Mouse (Mus musculus): ENCODE measurements around the gene a.

a gene

DNA sequence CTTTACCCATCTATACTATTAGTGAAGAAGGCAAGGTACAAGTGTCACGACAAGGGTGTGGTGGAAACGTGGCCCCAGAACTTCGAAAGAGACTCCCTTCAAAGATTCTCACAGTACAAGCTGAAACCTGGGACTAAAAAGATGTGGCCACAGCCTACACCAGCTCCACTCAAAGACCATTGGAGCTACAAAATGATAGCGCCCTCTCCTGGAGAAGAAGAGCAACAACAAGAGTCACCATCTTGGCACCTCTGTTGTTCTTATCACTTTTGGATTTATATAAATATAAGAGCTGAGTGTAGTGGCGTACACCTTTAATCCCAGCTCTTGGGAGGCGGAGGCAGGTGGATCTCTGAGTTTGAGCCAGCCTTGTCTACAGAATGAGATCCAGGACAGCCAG is 35.4 kb upstream of the a start:
- peaks cover 2% of the 10 kb centered on the region; the same call in 1 of the 2 replicates for H3K9me3 ChIP-seq (ENCODE audit: low read length)
- peaks cover 2% of the 10 kb centered on the region; the same call in 1 of the 2 replicates for H3K27me3 ChIP-seq (ENCODE audit: insufficient read depth, low read length)
- H3K36me3 ChIP-seq (ENCODE audit: insufficient read depth, low read length): no peaks in the 10 kb centered on the region
- H3K4me3 ChIP-seq (replicated peaks; ENCODE audit: low read length): no peak overlapping the region
- H3K4me1 ChIP-seq (replicated peaks; ENCODE audit: low read depth, low read length): peaks cover 10% of the 10 kb centered on the region
- peak; percentile 19; the same call in 1 of the 2 replicates for TF ChIP-seq CTCF (conservative IDR thresholded peaks at IDR 0.05; ENCODE audit: low read length)
- no peak for TF ChIP-seq NANOG (IDR thresholded peaks at IDR 0.05; ENCODE audit: borderline replicate concordance, low read length)
- TF ChIP-seq POU5F1 (IDR thresholded peaks at IDR 0.05; ENCODE audit: borderline replicate concordance, low read length): no peak

- no peaks in the 10 kb centered on the region for H3K36me3 ChIP-seq (ENCODE audit: insufficient read depth, low read length)
Observed at GRCm38 (mm10) chr2:154757691-154758090, 33.5 kb upstream of the a start.

DNA sequence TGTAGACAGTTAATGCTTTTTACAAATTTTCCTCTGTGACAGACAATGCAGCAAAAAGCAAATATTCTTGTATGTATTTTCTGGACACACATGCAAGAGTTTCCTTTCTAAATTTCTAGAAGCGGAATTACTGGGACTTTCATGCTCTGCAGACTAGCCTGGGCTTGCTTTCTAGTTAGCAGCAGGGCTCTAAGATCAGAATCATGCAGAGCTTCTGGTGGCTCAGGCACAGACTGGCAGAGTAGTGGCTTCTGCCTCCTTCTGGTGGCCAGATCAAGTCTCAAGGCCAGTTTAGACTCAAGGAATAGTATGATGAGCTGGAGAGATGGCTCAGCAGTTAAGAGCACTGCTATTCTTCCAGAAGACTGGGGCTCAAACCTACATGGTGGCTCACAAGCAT is 32.7 kb upstream of the a start:
- Histone ChIP-seq H3K4me3 (replicated peaks; ENCODE audit: low read length) (no peak overlapping the region), H3K27me3 (ENCODE audit: insufficient read depth, low read length) (no peaks in the 10 kb centered on the region; the same call in 1 of the 2 replicates), H3K36me3 (ENCODE audit: insufficient read depth, low read length) (no peaks in the 10 kb centered on the region), H3K4me1 (replicated peaks; ENCODE audit: low read depth, low read length) (no peaks in the 10 kb centered on the region; the same call in 1 of the 2 replicates), H3K9me3 (ENCODE audit: low read length) (peaks cover 7% of the 10 kb centered on the region; the same call in 1 of the 2 replicates)
- TF ChIP-seq CTCF (conservative IDR thresholded peaks at IDR 0.05; ENCODE audit: low read length): no peak
- no peak for TF ChIP-seq POU5F1 (IDR thresholded peaks at IDR 0.05; ENCODE audit: borderline replicate concordance, low read length)
- no peak for TF ChIP-seq NANOG (IDR thresholded peaks at IDR 0.05; ENCODE audit: borderline replicate concordance, low read length)

More at GRCm38 (mm10) chr2:154757691-154758090, 33.5 kb upstream of the a start:
- Histone ChIP-seq H3K4me3 (replicated peaks; ENCODE audit: low read length) (no peak overlapping the region), H3K9me3 (ENCODE audit: low read length) (peaks cover 7% of the 10 kb centered on the region; the same call in 1 of the 2 replicates), H3K27me3 (ENCODE audit: insufficient read depth, low read length) (no peaks in the 10 kb centered on the region; the same call in 1 of the 2 replicates), H3K4me1 (replicated peaks; ENCODE audit: low read depth, low read length) (no peaks in the 10 kb centered on the region)
- no peak for TF ChIP-seq CTCF (conservative IDR thresholded peaks at IDR 0.05; ENCODE audit: low read length)
- TF ChIP-seq NANOG (IDR thresholded peaks at IDR 0.05; ENCODE audit: borderline replicate concordance, low read length): no peak
- TF ChIP-seq POU5F1 (IDR thresholded peaks at IDR 0.05; ENCODE audit: borderline replicate concordance, low read length): no peak

DNA sequence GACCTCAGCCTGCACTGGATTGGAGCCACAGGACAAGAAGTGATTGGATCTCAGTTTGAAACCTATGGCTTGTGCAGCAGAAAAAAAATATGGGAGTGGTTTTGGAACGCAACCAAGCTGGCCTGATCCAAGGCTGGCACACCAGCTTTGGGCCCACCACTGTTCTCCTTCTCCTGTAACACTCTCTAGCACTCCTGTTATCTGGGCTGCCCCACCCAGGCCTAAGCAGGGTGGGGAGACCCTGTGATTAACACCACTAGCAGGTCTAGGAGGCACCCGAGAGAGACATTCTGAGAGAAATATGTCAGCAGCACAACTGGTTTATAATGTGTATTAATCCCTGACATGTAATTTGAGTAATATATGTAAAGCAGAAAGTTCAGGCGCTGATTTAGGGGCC is 28.0 kb upstream of the a start:
- Histone ChIP-seq H3K4me3 (replicated peaks; ENCODE audit: low read length) (no peak overlapping the region), H3K36me3 (ENCODE audit: insufficient read depth, low read length) (no peaks in the 10 kb centered on the region), H3K27me3 (ENCODE audit: insufficient read depth, low read length) (no peaks in the 10 kb centered on the region; the same call in 1 of the 2 replicates), H3K9me3 (ENCODE audit: low read length) (peaks cover 7% of the 10 kb centered on the region; the same call in 1 of the 2 replicates), H3K4me1 (replicated peaks; ENCODE audit: low read depth, low read length) (no peaks in the 10 kb centered on the region; the same call in 1 of the 2 replicates)
- TF ChIP-seq POU5F1 (IDR thresholded peaks at IDR 0.05; ENCODE audit: borderline replicate concordance, low read length) (no peak), CTCF (conservative IDR thresholded peaks at IDR 0.05; ENCODE audit: low read length) (no peak), NANOG (IDR thresholded peaks at IDR 0.05; ENCODE audit: borderline replicate concordance, low read length) (no peak)

DNA sequence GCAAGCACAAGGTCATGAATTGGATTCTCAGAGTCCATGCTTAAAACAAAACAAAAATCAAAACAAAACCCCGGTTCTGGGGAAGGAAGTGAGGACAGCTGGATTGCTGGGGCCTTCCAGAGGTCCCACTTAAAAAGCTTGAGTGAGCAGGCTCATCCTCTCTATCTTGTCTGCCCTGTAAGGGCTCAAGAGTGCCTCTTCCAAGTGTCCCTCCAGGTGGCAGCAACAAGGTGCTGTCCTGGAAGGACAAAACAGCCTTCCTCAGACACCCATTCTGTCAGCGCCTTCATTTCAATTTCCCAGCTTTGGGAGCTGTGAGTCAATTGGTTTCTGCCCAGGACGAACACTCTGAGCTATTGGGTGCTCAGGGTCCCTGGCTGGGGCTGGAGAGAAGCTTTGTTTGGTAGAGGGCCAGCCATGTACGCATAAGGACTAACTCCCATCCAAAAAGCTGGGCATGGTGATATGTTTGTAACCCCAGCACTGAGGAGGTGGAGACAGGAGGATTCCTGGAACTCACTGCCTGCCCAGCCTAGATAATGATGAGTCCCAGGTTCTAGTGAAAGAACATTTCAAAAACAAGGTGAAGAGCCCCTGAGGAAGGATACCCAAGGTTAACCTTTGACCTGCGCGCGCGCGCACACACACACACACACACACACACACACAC is 26.2 kb upstream of the a start:
- Histone ChIP-seq H3K4me3 (replicated peaks; ENCODE audit: low read length) (no peak overlapping the region), H3K9me3 (ENCODE audit: low read length) (peaks cover 7% of the 10 kb centered on the region; the same call in 1 of the 2 replicates), H3K4me1 (replicated peaks; ENCODE audit: low read depth, low read length) (no peaks in the 10 kb centered on the region; the same call in 1 of the 2 replicates), H3K27me3 (ENCODE audit: insufficient read depth, low read length) (no peaks in the 10 kb centered on the region; the same call in 1 of the 2 replicates), H3K36me3 (ENCODE audit: insufficient read depth, low read length) (no peaks in the 10 kb centered on the region)
- TF ChIP-seq POU5F1 (IDR thresholded peaks at IDR 0.05; ENCODE audit: borderline replicate concordance, low read length): no peak
- no peak for TF ChIP-seq NANOG (IDR thresholded peaks at IDR 0.05; ENCODE audit: borderline replicate concordance, low read length)

GRCm38 (mm10) chr2:154765554-154766008 is 25.6 kb upstream of the a start:
- TF ChIP-seq POU5F1 (IDR thresholded peaks at IDR 0.05; ENCODE audit: borderline replicate concordance, low read length) (no peak), NANOG (IDR thresholded peaks at IDR 0.05; ENCODE audit: borderline replicate concordance, low read length) (no peak), CTCF (conservative IDR thresholded peaks at IDR 0.05; ENCODE audit: low read length) (no peak)
- Histone ChIP-seq H3K4me3 (replicated peaks; ENCODE audit: low read length) (no peak overlapping the region), H3K27me3 (ENCODE audit: insufficient read depth, low read length) (no peaks in the 10 kb centered on the region; the same call in 1 of the 2 replicates), H3K36me3 (ENCODE audit: insufficient read depth, low read length) (no peaks in the 10 kb centered on the region), H3K4me1 (replicated peaks; ENCODE audit: low read depth, low read length) (no peaks in the 10 kb centered on the region; the same call in 1 of the 2 replicates), H3K9me3 (ENCODE audit: low read length) (peaks cover 7% of the 10 kb centered on the region; the same call in 1 of the 2 replicates)

- Histone ChIP-seq H3K9me3 (ENCODE audit: low read length) (no peaks in the 10 kb centered on the region), H3K4me1 (replicated peaks; ENCODE audit: low read depth, low read length) (no peaks in the 10 kb centered on the region; the same call in 1 of the 2 replicates), H3K4me3 (replicated peaks; ENCODE audit: low read length) (no peak overlapping the region), H3K27me3 (ENCODE audit: insufficient read depth, low read length) (no peaks in the 10 kb centered on the region), H3K36me3 (ENCODE audit: insufficient read depth, low read length) (no peaks in the 10 kb centered on the region)
- TF ChIP-seq NANOG (IDR thresholded peaks at IDR 0.05; ENCODE audit: borderline replicate concordance, low read length) (no peak), CTCF (conservative IDR thresholded peaks at IDR 0.05; ENCODE audit: low read length) (no peak), POU5F1 (IDR thresholded peaks at IDR 0.05; ENCODE audit: borderline replicate concordance, low read length) (no peak)
Observed at GRCm38 (mm10) chr2:154767051-154767450, 24.2 kb upstream of the a start.

DNA sequence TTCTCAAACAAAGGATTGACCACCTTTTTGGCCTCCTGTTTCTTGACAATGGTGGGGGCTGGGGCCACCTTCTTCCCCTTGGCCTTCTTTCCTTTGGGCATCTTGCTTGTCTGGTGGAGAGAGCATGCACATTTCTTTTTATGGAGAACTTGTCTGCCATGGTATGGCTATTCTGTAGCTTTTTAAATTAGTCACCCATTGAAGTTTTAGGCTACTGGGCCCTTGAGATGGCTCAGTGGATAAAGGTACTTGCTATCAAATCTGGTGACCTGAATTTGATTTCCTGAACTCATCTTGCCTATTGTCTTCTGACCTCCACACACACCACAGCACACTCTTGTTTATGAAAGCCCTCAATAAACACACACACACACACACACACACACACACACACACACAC is 21.3 kb upstream of the a start, which contains the start of gene Gm14214:
Gene Gm14214 (minus strand): TSS at position 101 of the 400 bp plus-strand sequence.
- TF ChIP-seq POU5F1 (IDR thresholded peaks at IDR 0.05; ENCODE audit: borderline replicate concordance, low read length): no peak
- no peak for TF ChIP-seq NANOG (IDR thresholded peaks at IDR 0.05; ENCODE audit: borderline replicate concordance, low read length)
- no peak for TF ChIP-seq CTCF (conservative IDR thresholded peaks at IDR 0.05; ENCODE audit: low read length)
- Histone ChIP-seq H3K9me3 (ENCODE audit: low read length) (no peaks in the 10 kb centered on the region), H3K36me3 (ENCODE audit: insufficient read depth, low read length) (no peaks in the 10 kb centered on the region), H3K27me3 (ENCODE audit: insufficient read depth, low read length) (no peaks in the 10 kb centered on the region), H3K4me1 (replicated peaks; ENCODE audit: low read depth, low read length) (no peaks in the 10 kb centered on the region), H3K4me3 (replicated peaks; ENCODE audit: low read length) (no peak within 1 kb of the TSS)

Measured in E14TG2a.4 (cell line).